7 mouse cellular contexts compared by ENCODE assay signal in genomic region chr9:107563029-107563581, GRCm38 (mm10). TPM values are rescaled to one million over a fixed set of nuclear protein-coding genes. Genes with fewer than 3 reads are reported as not detected.
A peak's percentile ranks its signal among the peaks of the same experiment; 100 is the strongest.
DNase-seq lines count a peak whose midpoint lies in the region; ATAC-seq and TF ChIP-seq lines count a peak whose summit lies in the region.

Gene Tusc2, plus strand, starts transcription at chr9:107563255.

- under 1% methylated on average over 46 of the region's 46 CpGs for WGBS in intestine, embryonic 15.5 days
- WGBS in midbrain, embryonic 10.5 days = under 1% methylated on average over 46 of the region's 46 CpGs
- under 1% methylated on average over 46 of the region's 46 CpGs for WGBS in small intestine, adult 2 months

- ATAC-seq in intestine, embryonic 15.5 days = peak; percentile 95

- peak within 1 kb of the TSS; percentile 87 for H3K9ac ChIP-seq in intestine, embryonic 15.5 days

- peaks cover 33% of the 10 kb centered on the region for H3K4me1 ChIP-seq in intestine, embryonic 15.5 days (replicated peaks)
- peaks cover 58% of the 10 kb centered on the region for H3K4me1 ChIP-seq in midbrain, embryonic 10.5 days
- H3K4me1 ChIP-seq in small intestine, adult 2 months (ENCODE audit: control insufficient read depth, insufficient read depth, insufficient read length, low read length) = peaks cover 19% of the 10 kb centered on the region

- H3K27me3 ChIP-seq in intestine, embryonic 15.5 days (replicated peaks) = no peaks in the 10 kb centered on the region
- H3K27me3 ChIP-seq in midbrain, embryonic 10.5 days (ENCODE audit: low read depth, poor library complexity, severe bottlenecking) = no peaks in the 10 kb centered on the region
- H3K27me3 ChIP-seq in small intestine, adult 2 months (ENCODE audit: control insufficient read depth, insufficient read depth, low read length) = no peaks in the 10 kb centered on the region

- H3K36me3 ChIP-seq in intestine, embryonic 15.5 days = peaks cover 30% of the 10 kb centered on the region
- H3K36me3 ChIP-seq in midbrain, embryonic 10.5 days = peaks cover 71% of the 10 kb centered on the region
- H3K36me3 ChIP-seq in small intestine, adult 2 months (ENCODE audit: control insufficient read depth, insufficient read depth, low read length) = peaks cover 47% of the 10 kb centered on the region

- peak; percentile 69 for TF ChIP-seq POLR2A in small intestine, adult 2 months (IDR thresholded peaks at IDR 0.05; ENCODE audit: low read depth, low read length)

- no peaks in the 10 kb centered on the region for H3K9me3 ChIP-seq in intestine, embryonic 15.5 days
- H3K9me3 ChIP-seq in midbrain, embryonic 10.5 days (replicated peaks) = no peaks in the 10 kb centered on the region

- peak within 1 kb of the TSS; percentile 81 for H3K4me2 ChIP-seq in intestine, embryonic 15.5 days (replicated peaks)

- intact Hi-C loops in left cerebral cortex, postnatal 25 days (cut with DNase I) = no loop called here

- DNase-seq in adrenal gland, adult 2 months = peak; percentile 97
- peak; percentile 96 for DNase-seq in embryo, embryonic 11 days
- peak; percentile 95 for DNase-seq in gastrocnemius, postnatal 25 days
- peak; percentile 95 to 99 for DNase-seq in left cerebral cortex, postnatal 25 days (ENCODE audit: low spot score in 2 of 2)
- DNase-seq in midbrain, embryonic 10.5 days (ENCODE audit: low spot score) = peak; percentile 95

- TF ChIP-seq CTCF in small intestine, adult 2 months (IDR thresholded peaks at IDR 0.05; ENCODE audit: extremely low read depth, insufficient read length, insufficient replicate concordance, low read depth, low read length) = no peak

- peak within 1 kb of the TSS; percentile 95 for H3K4me3 ChIP-seq in intestine, embryonic 15.5 days (replicated peaks)
- peak within 1 kb of the TSS; percentile 95 for H3K4me3 ChIP-seq in midbrain, embryonic 10.5 days
- peak within 1 kb of the TSS; percentile 90 for H3K4me3 ChIP-seq in small intestine, adult 2 months (ENCODE audit: low read depth, low read length)

- H3K27ac ChIP-seq in intestine, embryonic 15.5 days = 0 out of 2 replicates have a peak within 1 kb of the TSS, but pooled peaks have one; percentile 25
- peak within 1 kb of the TSS; percentile 87 for H3K27ac ChIP-seq in midbrain, embryonic 10.5 days (replicated peaks)
- H3K27ac ChIP-seq in small intestine, adult 2 months (ENCODE audit: insufficient read depth, low read depth, low read length) = peak within 1 kb of the TSS; percentile 50

RNA-seq across cellular contexts. Expression of gene Tusc2, which starts in this region (rescaled TPM):
- 10 to 100 TPM; 52.2 to 57.5 TPM for total RNA-seq in adrenal gland, adult 2 months (2021)
- polyA plus RNA-seq in adrenal gland, adult 2 months (2012; rRNA removed) = 88.2 and 94.1 TPM in 2 replicates
- 10 to 100 TPM; 30.5 to 31.1 TPM for total RNA-seq in gastrocnemius, postnatal 25 days (2021)
- 44.2 and 45.0 TPM in 2 replicates for polyA plus RNA-seq in intestine, embryonic 15.5 days (2015; fragmentation: Nextera tagmentation; extraction: Ambion mirVana)
- total RNA-seq in left cerebral cortex, postnatal 25 days (2021) = 10 to 100 TPM; 86.5 to 94.7 TPM
- polyA plus RNA-seq in midbrain, embryonic 10.5 days (2016; fragmentation: Nextera tagmentation; extraction: Ambion mirVana) = 79.2 and 84.3 TPM in 2 replicates
- 38.8 and 49.7 TPM in 2 replicates for polyA plus RNA-seq in small intestine, adult 2 months (2012; rRNA removed)

Comparison
In these comparisons a context has a peak if more than half of its experiments do, and no peak if none do; other contexts are left out.
1. Peak in every context shown above with its lines: DNase-seq, ATAC-seq, H3K4me3 ChIP-seq and H3K27ac ChIP-seq.
2. H3K27ac ChIP-seq: peak in every context shown above with its lines; median percentile 87 in midbrain, embryonic 10.5 days; 50 in small intestine, adult 2 months; 25 in intestine, embryonic 15.5 days.